In the genomic region with DNA sequence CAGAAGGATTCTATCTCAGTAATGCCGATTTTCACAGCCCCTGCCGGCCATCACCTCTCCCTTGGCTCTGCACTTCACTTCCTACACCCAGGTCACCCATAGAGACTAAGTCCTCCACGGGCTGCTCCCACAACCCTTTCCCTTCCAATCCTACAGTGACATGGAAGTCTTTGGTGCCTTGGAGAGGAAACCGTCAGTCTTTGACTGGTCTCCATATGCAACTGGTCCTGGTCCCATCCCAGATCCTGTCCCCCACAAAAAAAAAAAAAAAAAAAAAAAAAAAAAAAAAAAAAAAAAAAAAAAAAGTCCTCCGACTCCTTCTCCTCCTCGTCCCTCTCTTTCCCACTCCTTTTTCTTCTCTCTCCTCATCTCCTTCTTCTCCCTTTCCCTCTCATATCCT, we compare ENCODE assay signal across 35 mouse cellular contexts.
"Had no signal": no experiment of that assay in that cellular context is flagged by ENCODE, and none has a peak within 500 bp of the region (broad histone marks: within the 10 kb centered on the region; RNA-seq: fewer than 3 reads in every experiment).

No protein-coding gene starts in this region.

- DNase-seq: heart, postnatal 10 days; heart, postnatal 14 days; heart, postnatal 36 days; heart, postnatal 4 days; kidney, adult 11 months; kidney, adult 18-20 months; kidney, adult 2 months; kidney, adult 8-10 months; kidney, adult 9 months; kidney, postnatal 10 days; kidney, postnatal 14 days; kidney, postnatal 25 days; kidney, postnatal 36 days; kidney, postnatal 4 days; layer of hippocampus, adult 9-11 months; layer of hippocampus, postnatal 36 days had no signal

- ATAC-seq: hindbrain, embryonic 16.5 days; hindbrain, postnatal 0 days; inflammation-experienced regulatory T-cells, adult 6 months; intestine, embryonic 15.5 days; intestine, embryonic 16.5 days; intestine, postnatal 0 days had no signal

- H3K27me3 ChIP-seq: heart, embryonic 13.5 days; heart, embryonic 15.5 days; hindbrain, embryonic 12.5 days; hindbrain, embryonic 13.5 days; hindbrain, embryonic 15.5 days; intestine, embryonic 15.5 days; kidney, embryonic 15.5 days had no signal

- H3K9me3 ChIP-seq: heart, embryonic 10.5 days; heart, embryonic 13.5 days; heart, embryonic 15.5 days; hindbrain, embryonic 10.5 days; hindbrain, embryonic 12.5 days; hindbrain, embryonic 13.5 days; hindbrain, embryonic 15.5 days; intestine, embryonic 15.5 days; kidney, embryonic 15.5 days had no signal

- H3K4me3 ChIP-seq: heart, embryonic 10.5 days; heart, embryonic 13.5 days; heart, embryonic 15.5 days; hindbrain, embryonic 10.5 days; hindbrain, embryonic 12.5 days; hindbrain, embryonic 13.5 days; hindbrain, embryonic 15.5 days; intestine, embryonic 15.5 days; kidney, embryonic 15.5 days; layer of hippocampus, adult 2 months; left cerebral cortex, adult 2 months had no signal

- H3K4me2 ChIP-seq: heart, embryonic 11.5 days; heart, embryonic 13.5 days; heart, embryonic 15.5 days; hindbrain, embryonic 12.5 days; hindbrain, embryonic 13.5 days; hindbrain, embryonic 14.5 days; hindbrain, embryonic 15.5 days; intestine, embryonic 15.5 days; kidney, embryonic 15.5 days had no signal

- H3K9ac ChIP-seq: heart, embryonic 13.5 days; heart, embryonic 15.5 days; hindbrain, embryonic 12.5 days; hindbrain, embryonic 13.5 days; hindbrain, embryonic 14.5 days; hindbrain, embryonic 15.5 days; intestine, embryonic 15.5 days; kidney, embryonic 15.5 days had no signal

- H3K36me3 ChIP-seq: heart, embryonic 10.5 days; heart, embryonic 13.5 days; heart, embryonic 15.5 days; hindbrain, embryonic 10.5 days; hindbrain, embryonic 12.5 days; hindbrain, embryonic 13.5 days; hindbrain, embryonic 15.5 days; intestine, embryonic 15.5 days; kidney, embryonic 15.5 days had no signal

- H3K27ac ChIP-seq: heart, embryonic 10.5 days; heart, embryonic 13.5 days; heart, embryonic 15.5 days; hindbrain, embryonic 10.5 days; hindbrain, embryonic 12.5 days; hindbrain, embryonic 13.5 days; hindbrain, embryonic 14.5 days; hindbrain, embryonic 15.5 days; hindbrain, postnatal 0 days; intestine, embryonic 15.5 days; kidney, embryonic 15.5 days; kidney, postnatal 0 days; layer of hippocampus, adult 2 months; left cerebral cortex, adult 2 months had no signal
